Mouse (Mus musculus) lung, adult 18-20 months (tissue): ENCODE measurements around the gene Fbxo47.

ENCODE experiments used
- DNase-seq, 2 experiments: peaks; one replicate each; pipeline ENCODE4 v3.0.0; 2022; ENCODE audit warnings: mixed read lengths in 2 of 2

Gene Fbxo47

DNA sequence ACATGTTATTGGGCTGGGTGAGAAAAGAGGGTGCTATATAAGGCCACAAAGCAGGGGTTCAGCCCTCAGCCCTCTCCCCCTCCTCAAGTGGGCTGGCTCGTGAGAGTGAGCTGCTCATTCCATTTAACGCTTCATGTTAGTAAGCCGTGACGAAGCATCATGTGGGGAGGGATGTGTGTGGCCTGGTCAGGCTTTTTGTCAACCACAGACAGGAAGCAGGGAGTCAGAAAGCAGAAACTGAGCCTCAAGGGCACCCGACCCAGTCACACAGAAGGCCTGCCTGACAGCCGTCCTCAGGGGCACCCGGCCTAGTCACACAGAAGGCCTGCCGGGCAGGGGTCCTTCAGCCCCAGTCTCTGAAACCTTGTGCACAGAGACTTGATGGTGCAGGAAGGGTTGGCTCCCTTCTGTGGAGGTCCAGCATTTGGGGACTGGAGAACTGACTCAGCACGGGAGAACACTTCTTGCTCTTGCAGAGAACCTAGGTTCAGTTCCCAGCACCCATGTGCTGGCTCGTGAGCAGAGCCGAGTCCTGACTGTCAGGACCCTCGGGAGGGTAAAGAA, 54.0 kb downstream of the Fbxo47 start:
- peak in 1 of 2 experiments; percentile 52 for DNase-seq

DNA sequence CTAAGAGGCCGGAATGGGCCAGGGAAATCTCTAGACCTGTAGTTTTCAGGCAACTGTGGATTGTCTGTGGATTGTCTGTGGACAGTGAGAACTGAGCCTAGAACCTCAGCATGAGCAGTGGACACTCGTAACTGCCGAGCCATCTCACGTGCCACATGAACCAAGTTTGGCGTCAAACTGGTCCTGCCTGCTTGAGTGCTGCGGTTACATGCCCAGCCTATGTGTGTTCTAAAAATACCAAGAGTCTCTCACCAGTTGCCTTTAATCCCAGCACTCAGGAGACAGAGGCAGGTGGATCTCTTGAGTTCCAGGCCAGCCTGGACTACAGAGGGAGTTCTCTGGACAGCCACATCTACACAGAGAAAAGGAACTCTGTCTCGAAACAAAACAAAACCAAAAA, 54.6 kb downstream of the Fbxo47 start:
- DNase-seq: no peak

DNA sequence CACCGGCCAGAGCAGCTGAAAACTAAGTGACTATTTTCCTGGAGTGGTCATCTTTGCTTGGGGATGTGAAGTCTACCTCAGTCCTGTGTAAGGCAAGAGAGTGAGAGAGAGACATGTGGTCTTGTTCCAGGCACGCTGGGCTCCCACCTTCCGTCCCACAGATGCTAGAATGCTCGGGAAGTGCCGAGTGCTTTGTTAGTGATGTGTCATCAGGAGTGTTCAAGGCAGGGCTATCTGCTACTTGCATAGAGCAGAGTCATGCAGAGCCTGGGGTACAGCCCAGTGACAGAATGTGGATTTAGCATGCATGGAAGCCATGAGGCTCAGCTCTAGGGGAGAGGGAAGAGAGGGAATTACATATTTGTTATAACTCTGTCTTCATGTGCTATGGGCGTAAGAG, 56.3 kb downstream of the Fbxo47 start:
- DNase-seq: no peak

DNA sequence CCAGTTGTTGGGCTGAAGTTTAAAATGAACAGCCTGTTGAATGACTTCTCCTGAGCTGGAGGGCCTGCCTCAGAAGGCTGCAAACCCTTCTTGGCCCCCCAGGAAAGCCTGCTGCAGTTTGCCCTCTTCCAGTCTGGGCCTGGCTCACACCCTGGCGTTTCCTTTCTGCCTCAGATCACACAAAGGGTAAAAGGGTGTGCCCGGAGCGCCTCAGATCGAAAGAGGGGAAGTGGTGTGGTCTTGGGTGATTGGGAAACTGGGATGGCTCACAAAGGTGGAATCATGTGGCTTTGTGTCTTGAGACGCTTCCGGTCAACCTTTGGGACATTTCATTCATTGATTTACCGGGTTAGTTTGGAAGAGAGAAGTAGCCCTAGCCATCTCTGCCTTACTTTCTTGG, 57.5 kb downstream of the Fbxo47 start:
- DNase-seq: no peak

DNA sequence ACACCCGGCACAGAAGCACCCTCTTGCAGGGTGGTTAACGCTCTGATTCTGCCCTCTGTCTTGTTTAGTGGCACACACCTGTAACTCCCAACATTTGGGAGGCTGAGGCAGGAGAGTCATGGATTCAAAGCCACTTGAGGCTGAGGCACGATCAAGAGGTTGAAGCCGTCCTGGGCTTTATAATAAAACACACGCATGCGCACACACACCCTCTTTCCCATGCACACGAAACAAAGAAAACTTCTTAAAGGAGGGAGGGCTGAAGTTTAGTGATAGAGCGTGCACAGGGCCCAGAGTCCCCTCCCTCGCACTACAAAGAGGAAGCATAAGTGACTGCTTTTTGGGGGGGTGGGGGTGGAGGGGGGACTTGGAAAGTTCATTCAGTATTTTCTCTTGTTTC, 58.0 kb downstream of the Fbxo47 start:
- no peak for DNase-seq

DNA sequence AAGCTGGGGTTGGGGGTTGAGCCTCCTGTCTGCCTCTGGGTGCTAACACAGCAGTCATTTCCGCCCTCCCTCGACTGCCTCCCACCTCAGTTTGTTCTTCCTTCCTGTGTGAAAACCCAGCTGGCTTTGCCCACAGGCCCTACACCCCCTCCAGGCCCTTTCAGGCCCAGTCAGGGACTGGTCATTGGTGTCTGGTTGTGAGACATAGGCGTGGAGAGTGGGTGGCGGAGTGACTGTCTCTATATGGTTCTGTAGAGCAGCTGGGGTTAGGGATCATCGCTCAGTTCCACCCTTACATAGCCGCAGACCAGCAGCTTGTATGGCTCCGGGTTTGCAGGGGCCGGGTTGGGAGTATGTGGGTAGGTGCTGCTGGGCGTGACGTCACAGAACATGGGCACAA, 58.7 kb downstream of the Fbxo47 start:
- no peak for DNase-seq

DNA sequence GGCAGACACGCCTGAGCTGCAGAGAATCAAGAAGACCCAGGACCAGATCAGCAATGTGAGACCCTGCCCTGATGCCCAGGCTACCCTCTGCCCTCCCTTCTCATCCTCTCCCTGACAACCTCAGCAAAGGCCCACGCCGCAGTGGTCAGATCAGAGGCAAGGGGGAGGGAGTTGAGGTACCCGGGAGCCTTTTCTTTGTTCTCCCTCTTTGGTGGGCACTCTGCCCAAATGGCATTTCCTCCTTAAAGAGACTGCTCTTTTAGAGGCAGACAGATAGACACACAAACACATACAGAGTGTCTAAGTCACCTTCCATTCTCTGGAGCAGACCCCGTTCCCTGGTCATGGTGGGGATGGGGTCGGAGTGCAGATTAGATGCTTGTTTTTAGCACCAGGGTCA, 59.1 kb downstream of the Fbxo47 start:
- DNase-seq: no peak

DNA sequence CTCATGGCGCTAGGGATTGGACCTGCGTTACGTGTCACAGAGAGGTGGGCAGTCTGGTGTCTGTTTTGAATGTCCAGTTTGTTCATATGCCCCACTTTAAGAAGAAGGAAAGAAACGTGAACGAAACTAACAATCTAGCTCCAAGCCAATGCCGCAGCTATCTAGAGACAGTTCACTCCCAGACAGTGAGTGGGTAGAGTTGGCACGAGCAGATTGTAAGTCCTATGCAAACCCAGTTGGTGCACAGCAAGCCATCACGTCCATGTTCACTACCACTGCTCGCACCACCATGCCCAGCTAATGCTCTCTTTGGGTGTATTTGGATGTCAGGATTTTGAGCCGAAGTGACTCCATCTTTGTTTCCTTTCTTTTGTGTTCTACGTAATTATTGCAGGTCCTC, 59.8 kb downstream of the Fbxo47 start:
- no peak for DNase-seq

DNA sequence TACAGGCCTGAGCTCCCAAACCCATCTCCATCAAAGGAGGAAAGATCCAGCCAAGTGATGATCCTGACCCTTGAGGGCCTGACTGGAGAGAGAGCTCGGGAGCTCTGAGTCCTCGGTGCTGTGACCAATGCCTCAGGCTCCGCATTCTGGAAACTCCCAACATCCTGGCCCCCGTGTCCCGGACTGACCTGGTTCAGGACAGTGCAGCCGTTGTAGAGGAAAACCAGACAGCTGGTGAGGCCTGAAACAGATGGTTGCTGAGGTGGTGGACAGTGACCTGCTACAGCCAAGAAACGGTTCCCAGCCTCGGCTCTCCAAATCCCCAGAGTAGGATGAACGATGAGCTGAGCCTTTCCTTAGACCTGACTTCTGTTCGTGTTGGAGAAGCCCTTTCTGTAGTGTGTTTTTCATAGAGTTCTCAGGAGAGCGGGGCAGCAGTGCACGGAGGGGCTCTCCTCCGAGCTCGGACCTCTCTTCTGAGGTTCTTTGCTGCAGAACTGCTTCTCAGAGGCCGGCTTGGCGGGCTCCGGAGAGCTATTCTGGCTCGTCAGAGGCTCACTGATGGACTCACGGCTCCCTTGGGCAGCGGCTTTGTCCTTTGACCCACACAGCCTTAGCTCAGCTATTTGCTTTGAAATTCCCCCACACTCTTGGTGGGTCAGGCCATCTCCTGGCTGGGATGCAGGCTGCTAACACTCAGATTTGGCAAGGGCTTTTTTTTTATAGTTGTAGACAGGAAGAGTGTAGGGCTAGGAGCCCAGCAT, 60.9 kb downstream of the Fbxo47 start:
- DNase-seq: no peak

DNA sequence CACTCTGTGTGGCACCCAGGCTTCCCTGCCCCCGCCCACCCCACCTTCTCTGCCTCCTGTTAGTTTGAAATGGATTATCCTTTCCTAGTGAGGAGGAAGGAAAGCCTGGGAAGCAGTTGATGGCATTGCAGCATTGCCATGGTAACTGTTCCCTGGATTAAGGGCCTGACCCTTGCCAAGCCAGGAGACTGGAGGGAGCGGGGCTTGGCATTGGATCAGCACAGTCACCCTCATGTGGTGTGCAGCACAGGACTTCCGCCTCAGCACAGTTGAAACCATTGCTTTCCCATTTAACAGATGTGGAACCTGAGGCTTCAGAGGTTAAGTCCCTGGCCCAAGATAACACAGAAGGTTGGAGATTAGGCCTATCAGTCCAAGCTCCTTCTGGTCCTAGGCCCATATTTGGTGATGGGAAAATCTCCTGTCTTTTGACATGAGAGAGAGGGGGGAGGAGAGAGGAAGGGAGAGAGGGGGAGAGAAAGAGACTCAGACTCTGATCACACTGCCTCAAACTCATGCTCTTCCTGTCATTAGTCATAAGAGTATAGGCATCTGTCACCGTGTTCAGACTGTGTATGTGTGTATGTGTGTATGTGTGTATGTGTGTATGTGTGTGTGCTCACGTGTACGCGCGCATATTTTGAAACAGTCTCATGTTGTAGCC, 62.4 kb downstream of the Fbxo47 start:
- no peak for DNase-seq

DNA sequence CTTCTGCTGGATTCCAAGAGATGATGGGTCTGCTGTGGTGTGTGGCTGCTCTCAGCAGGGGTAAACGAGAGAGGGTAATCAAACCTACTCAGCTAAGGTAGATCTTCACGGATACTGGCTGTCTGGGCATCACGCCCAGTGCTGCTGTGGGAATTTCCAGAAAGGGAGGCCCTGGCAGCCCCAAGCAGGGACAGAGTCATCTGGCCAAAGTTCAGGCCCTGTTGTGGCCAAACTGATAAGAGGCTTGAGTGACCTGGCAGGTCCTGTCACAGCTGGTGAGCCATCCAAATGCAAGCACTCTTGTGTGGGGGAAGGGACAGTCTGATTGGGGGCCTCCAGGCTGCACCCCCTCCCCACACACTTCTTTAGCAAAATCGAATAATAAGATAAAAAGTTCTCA, 63.1 kb downstream of the Fbxo47 start:
- peak; percentile 78 to 83 for DNase-seq

DNA sequence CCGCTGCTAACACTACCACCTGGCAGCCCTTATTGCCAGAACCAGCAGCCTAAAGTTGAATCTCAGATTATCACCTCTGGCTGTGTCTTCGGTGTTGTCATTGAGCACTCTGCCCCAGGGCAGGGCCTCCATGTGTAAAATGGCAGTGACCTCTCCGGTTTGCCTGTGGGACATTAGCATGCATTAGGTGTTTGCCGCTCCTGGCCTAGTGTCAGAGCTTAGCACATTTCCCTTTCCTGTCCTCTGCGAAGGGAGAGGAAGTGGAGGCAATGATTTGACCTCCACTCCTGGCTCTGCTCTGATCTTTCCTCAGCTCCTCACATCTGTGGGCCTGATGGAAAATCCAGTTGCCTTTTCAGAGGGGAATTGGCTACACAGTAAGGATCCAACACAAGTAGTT, 64.0 kb downstream of the Fbxo47 start:
- DNase-seq: no peak

DNA sequence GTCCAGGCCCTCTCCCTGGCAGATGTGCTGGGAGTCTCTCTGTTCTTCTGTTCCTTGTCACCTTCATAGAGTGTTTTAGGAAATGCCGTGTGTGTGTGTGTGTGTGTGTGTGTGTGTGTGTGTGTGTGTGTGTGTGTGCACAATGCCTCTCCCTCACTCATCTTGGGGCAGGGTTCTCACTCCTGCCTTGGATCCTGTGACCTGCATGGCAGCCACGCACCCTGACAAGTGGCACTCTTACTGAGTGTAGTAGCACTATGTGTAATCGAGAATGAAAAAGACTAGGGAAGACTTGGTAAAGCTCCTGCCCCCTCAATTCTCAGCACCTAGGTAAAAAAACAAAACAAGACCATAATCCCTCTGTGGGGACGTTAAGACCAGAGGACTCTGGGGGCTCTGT, 64.9 kb downstream of the Fbxo47 start:
- peak in 1 of 2 experiments; percentile 43 for DNase-seq

DNA sequence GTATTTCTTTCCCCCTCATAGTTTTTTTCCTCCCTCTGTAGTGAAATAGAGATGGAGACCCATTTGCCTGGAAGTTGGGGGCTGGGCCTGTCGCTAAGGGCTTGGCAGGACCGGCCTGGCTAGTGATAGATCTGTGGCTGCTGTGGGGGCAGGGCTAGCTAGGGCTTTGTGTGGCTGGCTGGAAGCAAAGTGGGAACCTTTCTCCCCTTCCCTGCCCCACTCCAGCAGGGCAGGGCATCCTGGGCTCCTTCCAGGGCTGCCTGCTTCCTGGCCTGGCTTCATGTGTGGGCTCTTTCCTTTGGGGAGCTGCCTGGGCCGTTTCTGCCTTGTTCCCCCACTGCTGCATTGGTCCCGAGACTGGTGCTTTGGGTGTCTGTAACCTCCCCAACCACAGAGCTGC, 65.4 kb downstream of the Fbxo47 start:
- peak; percentile 79 to 82 for DNase-seq

DNA sequence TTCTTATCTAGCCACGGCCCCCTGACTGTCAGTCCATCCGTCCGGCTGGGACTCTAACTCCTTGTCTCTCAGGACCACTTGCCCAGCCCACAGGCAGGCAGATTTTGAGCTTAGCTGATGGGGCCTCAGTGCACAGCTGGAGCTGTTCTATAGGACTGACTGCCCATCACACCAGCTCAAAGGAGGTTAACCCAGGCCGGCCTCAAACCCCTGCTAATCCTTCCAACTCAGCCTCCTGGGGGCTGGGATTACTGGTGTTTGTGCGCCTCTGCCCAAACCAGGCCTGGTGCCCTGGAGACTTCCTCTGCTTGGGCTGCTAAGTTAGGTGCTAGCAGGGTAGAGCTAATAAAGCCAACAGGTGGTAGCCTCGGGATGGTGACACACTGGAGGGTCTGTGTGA, 66.0 kb downstream of the Fbxo47 start:
- no peak for DNase-seq

DNA sequence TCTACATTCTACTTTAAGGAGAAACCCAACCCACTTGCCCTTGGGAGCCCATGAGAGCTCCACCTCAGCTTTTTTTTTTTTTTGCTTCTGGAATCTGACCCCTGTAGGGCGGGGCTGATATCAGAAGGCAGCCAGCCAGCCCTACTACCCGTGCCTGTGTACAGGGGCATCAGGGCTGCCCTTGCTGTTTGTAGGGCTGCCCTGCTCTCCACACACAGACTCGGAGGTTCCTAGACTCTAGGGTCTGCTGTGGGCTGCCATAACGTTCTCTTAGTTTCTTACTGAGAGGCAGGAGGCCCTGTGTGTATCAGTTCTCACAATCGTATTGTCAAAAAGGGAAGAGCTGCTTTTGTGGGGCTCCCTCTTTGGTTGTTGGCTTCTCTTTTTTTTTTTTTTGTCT, 66.6 kb downstream of the Fbxo47 start:
- peak; percentile 61 to 80 for DNase-seq

DNA sequence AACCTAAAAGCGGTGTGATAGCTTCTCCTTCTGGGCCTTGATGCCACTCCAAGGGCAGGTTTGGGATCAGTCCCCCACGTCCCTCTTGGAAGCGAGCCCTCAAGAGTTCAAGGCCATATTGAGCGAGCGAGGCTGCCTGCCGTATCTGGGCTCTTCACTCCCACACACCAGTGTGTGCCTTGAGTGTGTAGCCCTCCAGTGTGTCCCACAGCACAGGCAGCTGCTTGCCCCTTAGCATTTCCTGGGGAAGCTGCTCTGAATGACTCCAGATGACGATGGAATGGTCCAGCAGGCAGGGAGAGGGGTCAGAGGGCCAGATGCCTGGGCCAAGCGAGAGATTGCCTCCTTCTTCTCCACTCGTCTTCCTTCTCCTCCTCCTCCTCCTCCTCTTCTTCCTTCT, 67.0 kb downstream of the Fbxo47 start:
- no peak for DNase-seq

DNA sequence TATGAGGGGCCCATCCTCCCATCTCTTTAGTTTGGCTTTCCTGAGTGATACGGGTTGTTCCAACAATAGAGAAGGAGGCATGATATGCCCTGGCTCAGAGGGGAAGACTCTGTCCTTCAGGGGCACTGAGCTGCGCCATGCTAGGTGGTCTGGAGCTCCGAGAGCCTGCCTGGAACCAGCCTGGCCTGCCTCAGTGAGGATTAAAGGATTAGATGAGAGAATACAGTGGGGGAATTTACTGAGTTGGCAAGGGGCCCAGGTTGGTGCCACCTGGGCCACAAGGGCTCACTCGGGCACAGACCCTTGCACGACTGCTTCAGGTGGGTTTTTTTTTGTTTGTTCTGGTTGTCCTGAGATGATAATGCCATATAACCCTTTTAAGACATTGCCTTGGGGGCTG, 67.8 kb downstream of the Fbxo47 start:
- DNase-seq: no peak

DNA sequence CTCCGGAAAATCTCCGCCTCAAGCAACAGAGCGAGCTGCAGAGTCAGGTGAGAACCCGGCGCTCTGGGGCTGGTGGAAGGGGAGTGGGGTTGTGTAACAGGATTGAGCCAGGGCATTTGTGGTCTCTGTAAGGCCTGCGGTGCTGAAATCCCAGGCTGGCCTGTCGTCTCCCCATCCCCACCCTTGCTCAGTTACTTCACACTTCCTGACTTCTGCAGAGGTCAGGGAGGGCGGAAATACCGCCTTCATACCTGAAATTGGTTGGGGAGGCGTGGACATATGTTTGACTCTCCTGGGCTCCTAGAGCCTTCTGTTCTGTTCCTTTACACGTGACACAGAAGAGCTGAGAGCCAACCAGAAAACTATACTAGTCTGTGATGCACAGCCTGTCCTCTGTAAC, 68.2 kb downstream of the Fbxo47 start:
- DNase-seq: peak in 1 of 2 experiments; percentile 38

DNA sequence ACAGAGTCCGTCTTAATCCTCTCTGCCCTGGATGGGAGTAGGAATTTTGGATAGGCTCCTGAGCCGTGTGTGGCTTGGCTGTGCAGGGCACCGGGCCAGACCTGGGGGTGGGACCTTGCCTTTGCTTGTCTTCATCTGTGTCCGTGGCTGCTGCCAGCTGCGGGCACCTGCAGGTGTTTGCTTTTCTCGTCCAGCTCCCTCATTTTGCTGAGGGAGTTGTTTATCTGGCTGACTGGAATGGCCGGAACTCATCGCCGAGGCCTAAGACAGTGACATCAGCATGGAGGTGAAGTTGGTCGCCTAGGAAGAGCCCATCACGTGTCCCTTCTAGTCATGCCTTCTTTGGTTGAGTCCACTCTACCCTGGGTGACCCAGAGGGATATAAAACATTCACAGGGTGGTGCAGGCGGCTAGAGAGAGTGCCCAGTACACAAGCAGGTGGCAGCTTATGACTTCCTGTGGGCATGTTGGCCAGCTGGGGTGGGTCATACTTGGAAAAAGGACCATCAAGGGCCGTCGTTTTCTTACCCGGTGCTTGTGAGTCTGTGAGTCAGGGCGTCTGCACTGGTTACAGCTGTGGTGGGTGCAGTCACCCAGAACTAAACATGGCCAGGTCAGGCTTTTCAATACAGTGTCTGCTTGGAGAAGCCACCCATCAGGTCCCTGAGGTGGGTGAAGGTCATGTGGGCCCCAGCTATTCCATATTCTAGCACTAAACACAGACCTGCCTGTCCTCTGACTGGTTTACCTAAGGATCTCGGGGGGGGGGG, 70.0 kb downstream of the Fbxo47 start:
- peak; percentile 40 to 52 for DNase-seq

DNA sequence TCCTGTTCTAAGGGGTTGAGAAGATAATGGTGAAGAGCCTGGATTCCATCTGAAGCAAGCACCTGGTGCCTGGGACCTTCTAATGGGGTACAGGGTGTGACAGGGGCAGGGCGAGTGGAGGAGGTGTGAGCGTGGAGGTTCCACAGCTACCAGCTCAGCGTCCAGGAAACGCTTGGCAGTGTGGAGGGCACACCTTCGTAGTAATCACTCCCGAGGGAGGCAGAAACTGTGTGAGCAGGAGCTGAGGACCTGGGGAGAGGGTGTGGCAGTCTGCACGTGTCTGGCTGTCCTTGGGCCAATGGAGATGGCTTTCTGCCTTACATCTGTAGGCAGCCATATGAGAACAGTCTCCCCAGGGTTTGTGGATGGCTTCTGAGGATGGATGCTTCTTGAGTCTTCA, 70.9 kb downstream of the Fbxo47 start:
- peak in 1 of 2 experiments; percentile 64 for DNase-seq

DNA sequence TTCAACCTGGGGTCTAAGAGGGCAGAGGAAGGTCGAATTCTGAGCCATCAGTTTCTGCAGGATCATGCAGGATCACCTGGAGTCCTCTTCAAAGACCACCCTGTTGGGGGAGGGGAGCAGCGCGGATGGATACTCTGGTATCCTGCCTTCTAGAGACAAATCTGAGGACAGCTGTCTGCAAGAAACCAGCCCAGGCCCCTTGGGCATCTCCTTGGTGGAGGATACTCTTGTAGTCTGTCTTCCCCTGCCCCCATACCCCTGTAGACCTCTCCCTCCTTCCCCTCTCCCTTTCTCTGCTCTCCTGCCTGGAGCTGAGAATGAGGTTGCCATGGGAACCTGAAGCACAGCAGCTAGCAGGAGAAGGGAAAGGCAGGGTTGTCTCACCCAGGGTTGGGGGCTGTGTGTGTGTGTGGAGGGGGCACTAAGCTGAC, 71.4 kb downstream of the Fbxo47 start:
- no peak for DNase-seq

DNA sequence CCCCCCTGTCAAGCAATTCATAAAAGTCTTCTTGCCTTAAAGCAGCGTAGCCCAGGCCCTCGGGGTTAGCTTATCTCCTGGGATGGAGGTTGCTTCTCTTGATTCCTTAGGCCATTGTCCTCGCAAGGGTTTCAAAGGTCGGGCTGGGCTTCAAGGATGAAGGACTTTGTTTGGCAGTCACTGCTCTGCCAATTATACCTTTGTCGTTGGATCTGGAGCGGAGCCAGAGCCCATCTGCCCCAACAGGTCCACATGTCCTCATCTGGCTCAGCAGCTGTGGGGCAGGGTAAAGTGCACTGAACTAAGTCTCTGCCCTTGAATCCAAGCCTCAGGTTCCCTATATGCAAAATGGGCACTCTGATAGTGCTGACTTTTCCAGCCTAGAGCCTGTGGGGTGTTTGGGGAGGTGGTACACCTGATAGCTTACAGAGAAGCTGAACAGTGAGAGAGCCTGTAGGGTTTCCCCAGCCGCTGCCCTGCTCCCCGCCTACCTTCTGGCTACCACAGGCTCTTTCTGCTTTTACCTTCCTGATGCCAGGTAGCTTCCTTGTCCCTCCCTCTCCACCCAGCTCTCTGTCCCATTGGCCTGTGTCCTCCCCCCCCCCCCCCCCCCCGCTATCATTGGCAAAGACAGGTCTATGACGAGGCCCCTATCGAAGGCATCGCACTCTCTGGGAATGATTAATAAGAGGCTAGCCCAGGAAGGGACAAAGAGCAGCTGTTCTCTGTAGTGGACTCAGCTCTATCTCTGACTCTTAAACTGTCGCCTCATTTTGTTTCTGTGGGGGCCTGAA, 72.2 kb downstream of the Fbxo47 start:
- DNase-seq: no peak
